Mouse (Mus musculus) brain, embryonic 14.5 days (tissue): ENCODE measurements around the gene Gzmb. TPM values are rescaled to one million over a fixed set of nuclear protein-coding genes. Genes with fewer than 3 reads are reported as not detected.
"Not testable (repeated sequence)": the region's sequence is repeated elsewhere in the genome, so short reads cannot be mapped to it uniquely, and the experiment has no call there.

Source experiments
- DNase-seq: peaks from one replicate; pipeline ENCODE4 v3.0.0-alpha.2; 2011; ENCODE audit warnings: low read depth
- CTCF ChIP-seq: fragments of 200-500 bp; IDR thresholded peaks from 2 replicates; pipeline ENCODE4 v1.5.1; 2012; ENCODE audit warnings: inconsistent platforms, mild to moderate bottlenecking, moderate library complexity, borderline replicate concordance; ENCODE audit not compliant: insufficient read depth, insufficient read length; ENCODE audit errors: extremely low read depth
- POLR2A ChIP-seq: fragments of 200-500 bp; IDR thresholded peaks from 2 replicates; pipeline ENCODE4 v1.6.1; 2012; ENCODE audit warnings: mild to moderate bottlenecking, inconsistent platforms, borderline replicate concordance; ENCODE audit not compliant: poor library complexity, insufficient read depth, insufficient read length, severe bottlenecking; ENCODE audit errors: extremely low read depth
- polyA plus RNA-seq: library from polyadenylated mRNA; depleted of rRNA; stranded (reverse); fragments of >200 nt; gene quantifications from 2 replicates; pipeline ENCODE4 v1.2.3, GENCODE M21; 2012; rRNA removed

The Gzmb gene
- polyA plus RNA-seq, 1 experiment: not detected

DNA sequence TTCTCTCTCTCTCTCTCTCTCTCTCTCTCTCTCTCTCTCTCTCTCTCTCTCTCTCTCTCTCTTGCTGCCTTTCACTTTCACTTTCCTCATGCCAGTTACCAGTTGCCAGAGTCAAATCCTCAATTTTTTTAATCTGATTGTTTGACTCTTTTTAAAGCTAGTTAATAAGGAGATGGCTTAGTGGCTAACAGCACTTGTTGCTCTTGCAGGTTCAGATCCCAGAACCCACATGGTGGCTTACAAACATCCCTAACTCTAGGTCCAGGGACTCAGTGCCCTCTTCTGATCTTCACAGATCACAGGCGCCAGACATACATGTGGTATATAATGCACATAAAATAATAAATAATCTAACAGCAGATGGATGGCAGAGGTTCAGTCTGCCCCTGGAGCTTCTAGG, 21.8 kb upstream of the Gzmb start:
- TF ChIP-seq POLR2A (no peak), CTCF (no peak)

DNA sequence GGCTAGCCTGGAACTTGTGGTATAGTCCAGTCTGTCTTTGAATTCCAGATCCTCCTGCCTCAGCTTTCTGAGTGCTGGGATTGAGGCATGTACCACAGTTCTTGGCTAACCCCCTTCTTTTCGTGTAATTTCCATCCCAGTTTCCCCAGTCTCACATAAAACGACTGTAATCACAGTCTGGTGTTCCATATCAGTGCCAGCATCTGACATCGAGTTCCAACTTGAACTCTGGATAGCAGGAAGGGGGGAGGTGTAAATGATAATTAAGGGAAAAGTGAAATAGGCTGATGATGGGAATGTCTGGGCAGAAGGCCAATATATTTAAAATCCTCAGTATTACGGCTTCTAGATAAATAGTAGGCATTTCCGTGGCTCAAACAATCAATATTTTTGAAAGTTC, 19.0 kb upstream of the Gzmb start:
- DNase-seq: peak; percentile 76
- TF ChIP-seq CTCF (no peak), POLR2A (no peak)

More for the DNA sequence above, 21.8 kb upstream of the Gzmb start:
- no peak for DNase-seq

- not testable (repeated sequence) for DNase-seq
Measured at GRCm38 (mm10) chr14:56278691-56279090, 16.6 kb upstream of the Gzmb start.

DNA sequence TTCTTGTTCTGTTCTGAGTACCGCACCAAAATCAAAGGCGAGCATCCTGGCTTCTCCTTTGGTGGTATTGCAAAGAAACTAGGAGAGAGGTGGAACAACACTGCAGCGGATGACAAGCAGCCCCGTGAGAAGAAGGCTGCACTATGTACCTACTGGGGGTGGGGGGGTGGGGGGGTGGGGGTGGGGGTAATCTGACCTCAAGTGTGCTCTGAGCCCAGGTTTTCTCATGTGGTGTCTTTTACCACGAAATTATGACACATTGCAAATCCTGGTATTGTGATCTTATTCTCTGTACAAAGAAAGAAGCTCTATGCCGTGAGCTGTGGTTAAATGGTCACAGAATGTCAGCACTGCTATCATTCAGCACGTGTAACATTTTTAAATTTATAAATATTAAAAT, 14.0 kb upstream of the Gzmb start:
- DNase-seq: not testable (repeated sequence)

DNA sequence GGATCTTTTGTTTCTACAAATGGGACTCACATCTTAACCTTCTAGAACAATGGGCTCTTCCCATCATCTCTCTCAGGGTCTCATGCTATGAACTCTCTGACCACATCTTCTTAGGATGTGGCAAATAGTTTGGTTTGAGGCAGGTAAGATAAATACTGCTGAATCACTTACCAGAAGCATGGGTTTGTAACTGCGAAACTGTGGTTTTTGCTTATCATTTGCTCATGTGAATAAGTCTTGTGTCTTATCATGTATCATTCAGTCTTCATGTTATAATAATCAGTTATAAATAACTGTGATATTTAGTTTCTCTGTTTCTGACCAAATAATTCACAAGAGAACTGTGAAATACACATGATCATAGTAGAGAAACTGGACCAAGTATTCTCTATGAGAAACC, 4.0 kb upstream of the Gzmb start:
- no peak for DNase-seq

DNA sequence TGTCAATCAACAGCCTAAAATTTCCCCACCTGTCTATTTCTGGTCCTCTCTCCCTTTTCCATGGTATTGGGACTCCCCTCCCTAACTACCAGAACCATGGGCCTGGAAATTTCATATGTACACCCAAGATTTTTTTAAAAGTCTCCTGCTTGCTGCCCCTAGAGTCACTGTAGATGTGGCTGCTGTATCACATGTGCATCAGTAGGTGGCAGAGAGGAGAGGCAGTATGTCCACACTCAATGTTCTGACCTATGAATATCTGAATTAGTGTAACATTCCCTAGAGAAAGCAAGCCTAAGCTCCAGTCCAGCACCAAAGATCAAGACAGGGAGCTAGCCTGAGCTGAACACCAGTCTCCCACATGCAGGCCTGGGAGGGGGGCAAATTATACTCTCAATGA, 21.7 kb downstream of the Gzmb start:
- no peak for DNase-seq
- TF ChIP-seq CTCF (peak; percentile 7; the same call in 1 of the 2 replicates), POLR2A (no peak)

More for the DNA sequence above, 4.0 kb upstream of the Gzmb start:
- TF ChIP-seq POLR2A (no peak), CTCF (no peak)

DNA sequence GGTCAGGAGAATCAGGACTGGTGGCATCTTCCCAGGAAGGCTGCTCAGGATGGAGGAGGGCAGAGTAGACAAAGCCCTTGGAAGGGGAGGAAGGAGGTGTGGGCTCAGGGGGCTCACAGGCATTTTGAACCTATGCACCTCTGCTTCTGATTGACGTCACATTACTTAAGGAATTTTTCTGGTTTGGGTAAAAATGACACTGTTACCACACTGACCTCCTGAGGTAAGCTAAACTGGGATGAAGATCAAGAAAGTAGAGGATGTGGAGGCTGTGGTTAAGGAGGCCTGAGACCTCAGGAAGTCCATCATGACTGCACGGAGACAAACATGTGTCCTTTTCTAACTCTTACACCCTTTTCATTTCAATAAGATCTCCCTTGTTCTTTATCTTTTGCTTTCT, 27.5 kb downstream of the Gzmb start, which contains the start of gene Gzmc:
Gzmc (minus strand) TSS at position 101 of the 400 bp plus-strand sequence.
- no peak for DNase-seq
- no peak for TF ChIP-seq POLR2A
- no peak for TF ChIP-seq CTCF

DNA sequence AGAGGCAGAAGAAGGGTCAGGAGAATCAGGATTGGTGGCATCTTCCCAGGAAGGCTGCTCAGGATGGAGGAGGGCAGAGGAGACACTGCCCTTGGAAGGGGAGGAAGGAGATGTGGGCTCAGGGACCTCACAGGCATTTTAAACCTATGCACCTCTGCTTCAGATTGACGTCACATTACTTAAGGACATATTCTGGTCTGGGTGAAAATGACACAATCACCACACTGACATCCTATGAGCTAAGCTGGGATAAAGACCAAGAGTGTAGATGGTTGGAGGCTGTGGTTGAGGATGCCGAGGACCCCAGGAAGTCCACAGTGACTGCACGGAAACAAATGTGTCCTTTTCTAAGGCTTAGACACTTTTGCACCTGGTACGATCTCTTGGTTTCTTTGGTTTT, 50.7 kb downstream of the Gzmb start, which contains the start of gene Gzmf:
Gzmf (minus strand) TSS at position 101 of the 400 bp plus-strand sequence.
- DNase-seq: no peak
- no peak for TF ChIP-seq CTCF
- no peak for TF ChIP-seq POLR2A

Other genes with a start within 250 kb of the Gzmb start
- gene Mcpt1, start 244.3 kb downstream of the Gzmb start, polyA plus RNA-seq: 0.06 and 0.08 TPM in 2 replicates
- not detected in 2 replicates for gene Mcpt9, start 231.8 kb downstream of the Gzmb start, polyA plus RNA-seq
- not detected in 2 replicates for gene Mcpt2, start 220.2 kb downstream of the Gzmb start, polyA plus RNA-seq
- gene Mcpt4, start 199.9 kb downstream of the Gzmb start, polyA plus RNA-seq: 0.18 and 0.22 TPM in 2 replicates
- 0.08 TPM in 1 of 2 replicates, not detected in the other for gene Mcpt8, start 177.0 kb downstream of the Gzmb start, polyA plus RNA-seq
- gene Ctsg, start 159.7 kb downstream of the Gzmb start, polyA plus RNA-seq: 0.08 and 0.25 TPM in 2 replicates
- 0.10 TPM in 1 of 2 replicates, not detected in the other for gene Gzme, start 141.6 kb downstream of the Gzmb start, polyA plus RNA-seq
- gene Gzmd, start 129.7 kb downstream of the Gzmb start, polyA plus RNA-seq: not detected in 2 replicates
- 0.15 TPM in 1 of 2 replicates, not detected in the other for gene Gzmg, start 102.7 kb downstream of the Gzmb start, polyA plus RNA-seq
- gene Gzmn, start 87.7 kb downstream of the Gzmb start, polyA plus RNA-seq: not detected in 2 replicates
- gene Gzmf, start 50.8 kb downstream of the Gzmb start, polyA plus RNA-seq: not detected in 2 replicates
- gene Gzmc, start 27.6 kb downstream of the Gzmb start, polyA plus RNA-seq: not detected in 2 replicates
- gene Atp12a, start 102.8 kb upstream of the Gzmb start, polyA plus RNA-seq: 0.14 and 0.18 TPM in 2 replicates
- 0.41 and 0.48 TPM in 2 replicates for gene Rnf17, start 140.3 kb upstream of the Gzmb start, polyA plus RNA-seq